Mouse (Mus musculus) left cerebral cortex, postnatal 4 days (tissue): ENCODE measurements around the gene Gdpd2. TPM values are rescaled to one million over a fixed set of nuclear protein-coding genes. Genes with fewer than 3 reads are reported as not detected.

Experiments used
- DNase-seq: peaks from one replicate; pipeline ENCODE4 v3.0.0-alpha.2; 2022
- intact Hi-C: fragments of 180-260 bp; cut with DNase I; formaldehyde crosslinking; loops from one replicate; pipeline ENCODE4 v1.15.1; 2025
- total RNA-seq, 2 experiments: library from RNA; stranded (reverse); gene quantifications; 2 replicates each; pipeline ENCODE4 v1.2.3; 2021

Gene Gdpd2
- total RNA-seq, 2 experiments from 2014 or later = 13.5 to 16.3 TPM

DNA sequence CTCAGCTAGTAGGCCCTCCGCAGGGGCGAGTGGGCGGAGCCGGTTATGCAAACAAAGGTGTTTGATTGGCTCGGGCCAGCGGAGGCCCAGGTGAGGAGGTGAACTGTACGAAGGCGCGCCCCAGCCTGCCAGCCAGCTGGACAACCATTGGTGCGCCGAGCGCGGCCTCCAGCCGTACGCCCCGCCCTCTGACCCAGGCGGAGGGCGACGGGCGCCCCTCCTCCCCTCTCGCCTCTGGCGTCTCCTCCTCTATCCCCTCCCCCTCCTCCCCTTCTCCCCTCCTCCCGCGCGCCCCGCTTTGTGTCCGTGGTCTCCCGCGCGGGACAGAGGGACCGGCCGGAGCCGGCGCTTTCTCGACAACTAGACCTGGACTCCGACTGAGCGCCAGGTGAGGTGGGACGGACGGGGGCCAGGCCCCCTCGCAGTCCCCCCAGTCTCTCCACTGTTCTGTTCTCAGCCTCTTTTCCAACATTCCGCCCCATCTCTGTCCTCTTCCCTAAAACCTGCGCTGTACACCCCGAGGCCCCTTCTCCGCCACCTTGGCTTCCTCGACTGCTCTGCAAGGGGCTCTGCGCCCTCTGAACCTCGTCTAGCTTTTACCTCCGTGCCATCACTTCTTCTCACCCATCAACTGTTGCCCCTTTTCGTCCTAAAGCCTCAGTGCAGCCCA is 47.4 kb downstream of the Gdpd2 start:
- intact Hi-C loops = loop anchor here (10.0 kb wide), 1 partner anchor 168 kb away; no protein-coding TSS in a partner anchor
- DNase-seq = peak; percentile 66

DNA sequence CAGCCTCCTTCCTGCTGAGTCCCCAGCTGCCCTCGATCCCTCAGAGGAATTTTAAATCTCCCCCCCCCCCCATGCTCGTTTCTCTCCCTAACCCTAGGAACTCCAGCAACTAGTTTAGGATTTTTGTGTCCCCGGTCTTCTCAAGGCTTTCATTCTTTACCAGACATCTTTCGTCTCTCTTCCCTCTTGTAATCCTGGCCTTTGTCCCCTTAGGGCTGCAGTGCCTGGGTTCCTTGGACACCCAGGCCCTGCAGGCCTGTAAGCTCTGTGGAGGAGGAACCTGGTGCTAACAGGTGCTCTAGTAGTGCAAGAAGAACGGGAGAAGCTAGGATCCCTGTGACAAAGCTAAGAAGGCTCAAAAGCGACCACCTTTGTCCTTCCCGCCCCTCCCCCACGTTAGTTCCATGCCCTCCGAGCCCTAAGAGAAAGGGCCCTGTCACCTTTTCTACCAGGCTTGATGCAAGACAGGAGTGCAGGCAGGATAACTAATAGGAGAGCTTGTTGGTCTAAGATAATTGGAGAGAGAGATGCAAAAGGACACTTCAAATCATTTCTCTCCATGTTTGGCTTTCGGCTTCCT is 48.1 kb downstream of the Gdpd2 start:
- DNase-seq = no peak
- intact Hi-C loops = loop anchor here (10.0 kb wide), 1 partner anchor 167 kb away; no protein-coding TSS in a partner anchor

DNA sequence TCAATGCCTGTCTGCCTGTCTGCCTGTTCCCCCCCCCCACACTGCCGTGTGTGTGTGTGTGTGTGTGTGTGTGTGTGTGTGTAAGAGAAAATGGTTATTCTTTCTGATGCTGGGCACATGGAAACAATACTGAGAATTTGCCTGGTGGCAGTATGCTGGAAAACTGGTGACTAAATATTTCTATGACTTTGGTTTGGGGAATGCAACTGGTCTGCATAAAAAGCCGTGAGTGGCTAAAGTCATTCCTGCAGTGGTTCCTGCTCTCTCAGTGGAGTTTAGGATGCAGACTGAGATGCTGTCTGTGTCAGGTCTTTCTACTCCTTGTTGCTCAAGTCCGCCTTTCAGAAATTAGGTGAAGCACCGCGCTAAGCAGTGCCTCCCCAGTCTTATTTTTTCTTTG is 48.7 kb downstream of the Gdpd2 start:
- intact Hi-C loops = loop anchor here (10.0 kb wide), 1 partner anchor 166 kb away; no protein-coding TSS in a partner anchor
- DNase-seq = no peak

Other genes with a start within 250 kb of the Gdpd2 start
- 10 to 100 TPM; 36.9 to 41.0 TPM for gene Igbp1, start 235.6 kb upstream of the Gdpd2 start, total RNA-seq
- not detected for gene Dgat2l6, start 205.0 kb upstream of the Gdpd2 start, total RNA-seq
- gene Awat1, start 157.6 kb upstream of the Gdpd2 start, total RNA-seq = not detected
- not detected for gene P2ry4, start 135.0 kb upstream of the Gdpd2 start, total RNA-seq
- not detected for gene Arr3, start 124.4 kb upstream of the Gdpd2 start, total RNA-seq
- 1 to 10 TPM; 4.8 to 7.6 TPM for gene Kif4, start 104.1 kb upstream of the Gdpd2 start, total RNA-seq
- gene Pdzd11, start 103.3 kb upstream of the Gdpd2 start, total RNA-seq = 10 to 100 TPM; 28.8 to 30.3 TPM
- gene Dlg3, start 37.8 kb downstream of the Gdpd2 start, total RNA-seq = 10 to 100 TPM; 91.0 to 98.1 TPM